Mouse (Mus musculus) limb, embryonic 14.5 days (tissue): Measurements from ENCODE around the gene Stxbp1. TPM values are rescaled to one million over a fixed set of nuclear protein-coding genes. Genes with fewer than 3 reads are reported as not detected.

Experiments
- ATAC-seq: fragments of 200-750 bp; cut with Nextera tagmentation; 2 replicates; pipeline ENCODE4 v1.8.0; 2017; ENCODE audit warnings: low read depth, moderate number of reproducible peaks, moderate TSS enrichment; ENCODE audit not compliant: low FRiP score
- DNase-seq: peaks from one replicate; pipeline ENCODE4 v3.0.0-alpha.2; 2015; ENCODE audit warnings: low spot score
- H3K27ac ChIP-seq: fragments of 300-500 bp; sonication (generic); replicated peaks from 2 replicates; pipeline ENCODE4 v1.5.1; 2014; ENCODE audit warnings: low read depth, mild to moderate bottlenecking, low read length, moderate library complexity, mixed read lengths
- H3K27me3 ChIP-seq: fragments of 300-500 bp; sonication (generic); 2 replicates; pipeline ENCODE4 v1.6.1; 2014; ENCODE audit warnings: low read length, mixed read lengths; ENCODE audit not compliant: control insufficient read depth, insufficient read depth
- H3K36me3 ChIP-seq: fragments of 300-500 bp; sonication (generic); 2 replicates; pipeline ENCODE4 v1.6.1; 2014; ENCODE audit warnings: mild to moderate bottlenecking, low read length, moderate library complexity, mixed read lengths; ENCODE audit not compliant: control insufficient read depth, insufficient read depth
- H3K4me1 ChIP-seq: fragments of 300-500 bp; sonication (generic); 2 replicates; pipeline ENCODE4 v1.6.1; 2014; ENCODE audit warnings: antibody characterized with exemption, low read length, mixed read lengths; ENCODE audit not compliant: control insufficient read depth, insufficient read depth
- H3K4me2 ChIP-seq: fragments of 300-500 bp; sonication (generic); replicated peaks from 2 replicates; pipeline ENCODE4 v1.6.1; 2014; ENCODE audit warnings: low read depth, mild to moderate bottlenecking, low read length, moderate library complexity; ENCODE audit not compliant: severe bottlenecking
- H3K4me3 ChIP-seq: fragments of 300-500 bp; sonication (generic); replicated peaks from 2 replicates; pipeline ENCODE4 v1.5.1; 2014; ENCODE audit warnings: low read length
- H3K9ac ChIP-seq: fragments of 300-500 bp; sonication (generic); 2 replicates; pipeline ENCODE4 v1.6.1; 2014; ENCODE audit warnings: mild to moderate bottlenecking, low read depth, low read length, moderate library complexity; ENCODE audit not compliant: severe bottlenecking
- H3K9me3 ChIP-seq: fragments of 300-500 bp; sonication (generic); 2 replicates; pipeline ENCODE4 v1.6.1; 2016; ENCODE audit warnings: low read length; ENCODE audit not compliant: control insufficient read depth
- POLR2A ChIP-seq: fragments of 200-500 bp; IDR thresholded peaks from 2 replicates; pipeline ENCODE4 v1.8.0; 2012; ENCODE audit warnings: inconsistent platforms, mild to moderate bottlenecking, moderate library complexity, borderline replicate concordance; ENCODE audit not compliant: insufficient read depth, insufficient read length; ENCODE audit errors: extremely low read depth
- WGBS: fragments of 180-500 bp; shearing (Covaris S2); extraction: QIAGEN DNeasy Blood & Tissue Kit; methylation state at CpG from one replicate; pipeline ENCODE4 v1.1.7; 2014; 5-methylcytosine and 5-hydroxymethylcytosine counted together
- polyA plus RNA-seq, 2 experiments: library from polyadenylated mRNA; depleted of rRNA in 1 of 2; stranded (reverse) in 1 of 2; unstranded in 1 of 2; fragments of >200 nt; fragmentation: Nextera tagmentation in 1 of 2; extraction: Ambion mirVana in 1 of 2; gene quantifications; 2 replicates each; pipeline versions ENCODE4 v1.2.1 to v1.2.3; 2012 to 2014

The Stxbp1 gene
- polyA plus RNA-seq, 2 experiments = 15.8 to 22.2 TPM

DNA sequence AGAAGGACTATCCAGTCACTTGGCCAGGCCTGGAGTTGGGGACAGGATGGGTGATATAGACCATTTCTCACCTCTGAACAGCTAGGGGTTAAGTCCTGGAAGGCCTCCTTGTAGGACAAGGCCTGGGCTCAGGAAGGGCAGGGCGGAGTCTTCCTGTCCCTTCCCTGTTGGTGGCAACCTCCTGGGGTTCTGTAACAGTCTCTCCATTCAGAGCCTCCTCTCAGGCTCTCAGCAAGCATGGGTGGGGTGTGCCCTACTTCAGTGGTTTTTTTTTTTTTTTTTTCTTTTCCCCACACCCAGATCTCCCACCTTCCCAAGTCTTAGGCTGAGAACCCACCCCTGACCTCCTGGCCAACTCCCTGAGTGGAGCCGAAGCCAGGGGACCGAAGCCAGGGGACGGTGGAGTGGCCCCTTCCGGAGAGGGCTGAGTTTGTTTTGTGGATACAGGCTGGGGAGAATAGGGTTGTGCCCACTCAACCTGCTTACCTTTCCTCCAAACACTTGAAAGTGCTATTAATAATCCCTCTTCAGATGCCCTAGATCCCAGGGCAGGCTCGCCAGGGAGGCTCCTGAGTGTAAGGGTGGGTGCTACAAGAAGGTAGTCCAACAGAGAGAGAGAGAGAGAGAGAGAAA lies 30.8 kb upstream of the Stxbp1 start:
- TF ChIP-seq POLR2A = no peak
- Histone ChIP-seq H3K36me3 (no peaks in the 10 kb centered on the region), H3K27me3 (no peaks in the 10 kb centered on the region), H3K4me2 (peak overlapping the region; percentile 95), H3K9ac (peak overlapping the region; percentile 86), H3K9me3 (no peaks in the 10 kb centered on the region), H3K27ac (0 out of 2 replicates have a peak overlapping the region, but pooled peaks have one; percentile 85), H3K4me3 (peak overlapping the region; percentile 88), H3K4me1 (peaks cover 65% of the 10 kb centered on the region)
- no peak for DNase-seq
- 59% methylated on average over 6 of the region's 6 CpGs for WGBS
- ATAC-seq = no peak

DNA sequence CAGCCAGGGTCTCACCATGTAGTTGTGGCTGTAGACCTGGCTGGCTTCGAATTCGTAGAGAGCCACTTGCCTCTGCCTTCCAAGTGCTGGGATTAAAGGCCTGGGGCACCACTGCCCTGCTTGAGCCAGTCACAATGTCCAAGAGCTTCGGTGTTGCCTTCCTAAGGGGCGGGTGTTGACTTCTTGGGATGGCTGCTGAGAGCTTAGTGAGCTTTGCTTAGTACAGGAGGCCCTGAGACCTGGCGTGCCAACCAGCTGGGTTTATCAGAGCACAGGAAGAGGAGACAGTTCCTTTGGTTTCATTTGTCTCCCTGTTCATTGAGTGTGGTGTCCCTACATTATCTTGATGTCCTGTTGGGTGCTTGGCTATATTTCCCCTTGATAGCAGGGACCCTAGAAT lies 30.3 kb upstream of the Stxbp1 start:
- no peaks in the 10 kb centered on the region for H3K9me3 ChIP-seq
- H3K4me2 ChIP-seq = peak overlapping the region; percentile 95
- DNase-seq (no peak), ATAC-seq (no peak)
- peak overlapping the region; percentile 88 for H3K4me3 ChIP-seq
- H3K9ac ChIP-seq = peak overlapping the region; percentile 86
- no peak for TF ChIP-seq POLR2A
- H3K27me3 ChIP-seq = no peaks in the 10 kb centered on the region
- no peaks in the 10 kb centered on the region for H3K36me3 ChIP-seq
- WGBS = 38% methylated on average over 5 of the region's 5 CpGs
- peak overlapping the region; percentile 85; the same call in 1 of the 2 replicates for H3K27ac ChIP-seq
- H3K4me1 ChIP-seq = peaks cover 60% of the 10 kb centered on the region

DNA sequence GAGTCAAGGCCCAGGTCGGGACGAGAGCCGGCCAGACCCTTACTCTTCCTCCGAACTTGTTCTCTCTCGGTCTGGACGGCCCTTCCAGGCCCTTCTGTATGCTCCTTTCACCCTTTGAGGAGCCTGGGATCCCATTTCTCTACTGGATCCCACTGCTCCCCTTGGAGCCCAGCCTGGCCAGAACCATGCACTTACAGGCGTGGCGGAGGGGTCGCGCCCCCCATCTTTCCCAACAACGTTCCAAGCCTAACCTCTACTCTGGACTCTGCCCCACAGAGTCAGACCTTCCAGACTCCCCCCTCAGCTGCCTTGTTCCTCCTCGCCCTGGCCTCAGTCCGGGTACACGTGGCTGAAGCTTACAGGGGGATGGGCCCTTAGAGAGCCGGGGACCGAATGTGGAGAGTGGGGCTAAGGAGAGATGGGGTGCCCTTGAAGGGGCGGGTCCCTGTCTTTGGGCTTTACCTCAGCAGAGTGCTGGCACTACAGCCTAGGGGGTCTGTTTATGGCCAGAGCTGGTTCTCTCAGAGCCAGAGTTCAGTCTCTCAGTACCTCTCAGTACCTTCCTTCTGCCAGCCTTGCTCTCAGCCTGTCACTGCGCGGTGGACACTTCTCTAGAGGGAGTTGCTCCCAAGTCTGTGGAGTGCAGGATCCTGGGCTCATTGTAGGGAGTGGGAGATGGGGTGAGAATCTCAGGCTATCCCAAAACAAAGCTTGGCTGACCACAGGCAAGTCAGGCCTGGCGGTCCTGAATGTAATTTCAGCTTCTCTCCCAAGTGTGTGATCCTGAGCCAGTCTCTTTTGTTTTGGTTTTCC lies 29.7 kb upstream of the Stxbp1 start:
- Histone ChIP-seq H3K27ac (peak overlapping the region; percentile 85), H3K4me1 (peaks cover 54% of the 10 kb centered on the region), H3K9me3 (no peaks in the 10 kb centered on the region), H3K4me3 (peak overlapping the region; percentile 88), H3K4me2 (peak overlapping the region; percentile 95), H3K36me3 (no peaks in the 10 kb centered on the region), H3K9ac (peak overlapping the region; percentile 86), H3K27me3 (no peaks in the 10 kb centered on the region)
- WGBS = 3% methylated on average over 20 of the region's 20 CpGs
- no peak for DNase-seq
- no peak for TF ChIP-seq POLR2A
- peak; percentile 16 for ATAC-seq

DNA sequence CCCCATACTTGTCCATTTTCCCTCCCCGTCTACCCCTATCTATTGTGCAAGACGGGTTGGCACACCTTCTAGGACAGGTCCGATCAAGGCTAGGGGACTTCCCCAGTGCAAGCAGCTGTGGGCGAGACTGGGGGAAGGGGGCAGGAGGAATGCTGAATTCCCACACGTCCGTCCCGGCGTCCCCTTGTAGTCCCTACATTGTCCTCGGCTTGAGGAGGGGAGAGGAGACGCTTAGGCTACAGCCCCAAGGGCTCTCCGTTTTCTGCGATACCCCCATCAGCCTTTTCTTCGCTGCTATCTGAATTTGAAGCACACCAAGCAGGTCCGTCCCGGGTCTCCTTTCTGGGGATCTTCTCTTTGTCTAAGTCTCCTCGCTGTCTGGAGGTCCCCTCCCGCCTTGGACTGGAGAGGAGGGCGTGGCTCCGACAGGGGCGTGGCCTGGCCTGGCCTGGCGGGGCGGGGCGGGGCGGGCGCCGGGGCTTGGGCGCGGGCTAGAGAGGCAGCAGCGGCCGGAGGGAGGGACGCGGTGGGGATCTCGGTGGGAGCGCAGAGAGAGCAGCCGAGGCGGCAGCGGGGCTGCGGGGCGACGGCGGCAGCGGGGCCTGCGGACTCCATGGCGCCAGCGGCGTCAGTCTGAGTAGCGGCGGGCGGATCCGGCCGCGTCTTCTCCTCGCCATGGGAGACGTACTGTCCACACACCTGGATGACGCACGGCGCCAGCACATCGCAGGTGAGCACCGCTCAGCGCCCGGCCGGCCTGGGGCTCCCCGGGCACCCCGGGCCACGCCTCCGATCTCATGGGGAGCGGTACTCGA lies 28.8 kb upstream of the Stxbp1 start, which contains the start of gene Fam129b:
Fam129b (plus strand) TSS at position 440 of the 815 bp plus-strand sequence.
- DNase-seq (peak; percentile 90), ATAC-seq (peak; percentile 95)
- no peak for TF ChIP-seq POLR2A
- Histone ChIP-seq H3K27me3 (no peaks in the 10 kb centered on the region), H3K9ac (peak within 1 kb of the TSS; percentile 86), H3K4me2 (peak within 1 kb of the TSS; percentile 95), H3K4me1 (peaks cover 46% of the 10 kb centered on the region), H3K4me3 (peak within 1 kb of the TSS; percentile 88), H3K36me3 (no peaks in the 10 kb centered on the region), H3K9me3 (no peaks in the 10 kb centered on the region), H3K27ac (peak within 1 kb of the TSS; percentile 85)
- under 1% methylated on average over 56 of the region's 68 CpGs for WGBS
